Mouse (Mus musculus) heart, postnatal 0 days (tissue): ENCODE results near the gene Rybp. TPM values are rescaled to one million over a fixed set of nuclear protein-coding genes. Genes with fewer than 3 reads are reported as not detected.

Source experiments
- ATAC-seq: fragments of 200-750 bp; cut with Nextera tagmentation; 2 replicates; pipeline ENCODE4 v1.8.0; 2017; ENCODE audit warnings: low read depth, moderate number of reproducible peaks, moderate library complexity; ENCODE audit not compliant: insufficient read depth
- DNase-seq: peaks from one replicate; pipeline ENCODE4 v3.0.0-alpha.2; 2016; ENCODE audit warnings: low spot score
- H3K27ac ChIP-seq: fragments of 300-500 bp; sonication (generic); 2 replicates; pipeline ENCODE4 v1.5.1; 2014; ENCODE audit warnings: low read depth, mild to moderate bottlenecking
- H3K27me3 ChIP-seq: fragments of 300-500 bp; sonication (generic); 2 replicates; pipeline ENCODE4 v1.6.1; 2014; ENCODE audit warnings: low read length, mixed read lengths; ENCODE audit not compliant: control insufficient read depth, insufficient read depth
- H3K36me3 ChIP-seq: fragments of 300-500 bp; sonication (generic); replicated peaks from 2 replicates; pipeline ENCODE4 v1.6.1; 2014; ENCODE audit warnings: low read length, mixed read lengths; ENCODE audit not compliant: control insufficient read depth, insufficient read depth
- H3K4me1 ChIP-seq: fragments of 300-500 bp; sonication (generic); 2 replicates; pipeline ENCODE4 v1.6.1; 2014; ENCODE audit warnings: antibody characterized with exemption; ENCODE audit not compliant: control insufficient read depth, insufficient read depth
- H3K4me2 ChIP-seq: fragments of 300-500 bp; sonication (generic); 2 replicates; pipeline ENCODE4 v1.6.1; 2014; ENCODE audit warnings: low read depth, mild to moderate bottlenecking, low read length, moderate library complexity
- H3K4me3 ChIP-seq: fragments of 300-500 bp; sonication (generic); 2 replicates; pipeline ENCODE4 v1.5.1; 2014; ENCODE audit warnings: low read depth, low read length
- H3K9ac ChIP-seq: fragments of 300-500 bp; sonication (generic); replicated peaks from 2 replicates; pipeline ENCODE4 v1.6.1; 2014; ENCODE audit warnings: low read depth, low read length, mixed read lengths
- H3K9me3 ChIP-seq: fragments of 300-500 bp; sonication (generic); replicated peaks from 2 replicates; pipeline ENCODE4 v1.6.1; 2016; ENCODE audit warnings: low read length; ENCODE audit not compliant: control insufficient read depth
- CTCF ChIP-seq: IDR thresholded peaks from 2 replicates; pipeline ENCODE4 v1.5.1; 2016; ENCODE audit warnings: antibody characterized with exemption, control low read depth, low read depth
- EP300 ChIP-seq: IDR thresholded peaks from 2 replicates; pipeline ENCODE4 v1.6.1; 2016; ENCODE audit warnings: antibody characterized with exemption, low read depth
- WGBS: fragments of 180-500 bp; shearing (Covaris S2); extraction: QIAGEN DNeasy Blood & Tissue Kit; methylation state at CpG from one replicate; pipeline ENCODE4 v1.1.7; 2014; 5-methylcytosine and 5-hydroxymethylcytosine counted together
- polyA plus RNA-seq: library from polyadenylated mRNA; unstranded; fragments of >200 nt; fragmentation: Nextera tagmentation; extraction: Ambion mirVana; gene quantifications from 2 replicates; pipeline ENCODE4 v1.2.1, GENCODE M21; 2015
- total RNA-seq: library from RNA; depleted of rRNA; stranded (reverse); fragments of >200 nt; gene quantifications from 2 replicates; pipeline ENCODE4 v1.2.3, GENCODE M21; 2014; ENCODE audit warnings: low replicate concordance

Rybp gene
- total and polyA plus RNA-seq, 2 experiments from 2014 or later = 5.2 to 8.6 TPM

GRCm38 (mm10) chr6:100223932-100224331, 63.4 kb downstream of the Rybp start:
- Histone ChIP-seq H3K27me3 (no peaks in the 10 kb centered on the region), H3K9ac (no peak overlapping the region), H3K4me1 (peaks cover 12% of the 10 kb centered on the region), H3K27ac (no peak overlapping the region), H3K4me2 (no peak overlapping the region), H3K36me3 (no peaks in the 10 kb centered on the region), H3K9me3 (no peaks in the 10 kb centered on the region), H3K4me3 (no peak overlapping the region)
- ATAC-seq (no peak), DNase-seq (no peak)
- 93% methylated on average over 6 of the region's 6 CpGs for WGBS
- TF ChIP-seq EP300 (no peak), CTCF (no peak)

- no peaks in the 10 kb centered on the region for H3K27me3 ChIP-seq
- no peaks in the 10 kb centered on the region for H3K9me3 ChIP-seq
- no peak for ATAC-seq
- no peak for TF ChIP-seq EP300
- TF ChIP-seq CTCF = no peak
- H3K4me1 ChIP-seq = peaks cover 16% of the 10 kb centered on the region
- no peak for DNase-seq
- WGBS = 94% methylated on average over 10 of the region's 10 CpGs
- H3K36me3 ChIP-seq = no peaks in the 10 kb centered on the region
- no peak overlapping the region for H3K27ac ChIP-seq
- H3K4me3 ChIP-seq = no peak overlapping the region
- no peak overlapping the region for H3K4me2 ChIP-seq
- H3K9ac ChIP-seq = no peak overlapping the region
Observed at GRCm38 (mm10) chr6:100223435-100223834, 63.9 kb downstream of the Rybp start.

GRCm38 (mm10) chr6:100222927-100223326, 64.4 kb downstream of the Rybp start:
- ATAC-seq (no peak), DNase-seq (no peak)
- TF ChIP-seq EP300 = no peak
- Histone ChIP-seq H3K9me3 (no peaks in the 10 kb centered on the region), H3K36me3 (no peaks in the 10 kb centered on the region), H3K9ac (no peak overlapping the region), H3K4me1 (peaks cover 16% of the 10 kb centered on the region), H3K4me2 (no peak overlapping the region), H3K27ac (no peak overlapping the region), H3K27me3 (no peaks in the 10 kb centered on the region), H3K4me3 (no peak overlapping the region)
- 76% methylated on average over 5 of the region's 5 CpGs for WGBS

GRCm38 (mm10) chr6:100221803-100222202, 65.5 kb downstream of the Rybp start:
- H3K36me3 ChIP-seq = no peaks in the 10 kb centered on the region
- H3K27ac ChIP-seq = no peak overlapping the region
- DNase-seq (no peak), ATAC-seq (no peak)
- no peak overlapping the region for H3K9ac ChIP-seq
- WGBS = 25% methylated on average over 4 of the region's 4 CpGs
- H3K9me3 ChIP-seq = no peaks in the 10 kb centered on the region
- H3K4me1 ChIP-seq = peaks cover 16% of the 10 kb centered on the region
- H3K27me3 ChIP-seq = no peaks in the 10 kb centered on the region
- no peak overlapping the region for H3K4me3 ChIP-seq
- TF ChIP-seq EP300 (no peak), CTCF (no peak)
- H3K4me2 ChIP-seq = no peak overlapping the region

GRCm38 (mm10) chr6:100220917-100221560, 66.2 kb downstream of the Rybp start:
- H3K27ac ChIP-seq = no peak overlapping the region
- ATAC-seq (no peak), DNase-seq (no peak)
- H3K27me3 ChIP-seq = no peaks in the 10 kb centered on the region
- H3K9me3 ChIP-seq = no peaks in the 10 kb centered on the region
- 66% methylated on average over 14 of the region's 14 CpGs for WGBS
- no peak overlapping the region for H3K4me3 ChIP-seq
- H3K4me1 ChIP-seq = peaks cover 16% of the 10 kb centered on the region
- H3K36me3 ChIP-seq = no peaks in the 10 kb centered on the region
- TF ChIP-seq EP300 (no peak), CTCF (no peak)
- no peak overlapping the region for H3K4me2 ChIP-seq
- H3K9ac ChIP-seq = no peak overlapping the region

- Histone ChIP-seq H3K27ac (no peak overlapping the region), H3K27me3 (no peaks in the 10 kb centered on the region), H3K36me3 (no peaks in the 10 kb centered on the region), H3K4me1 (peaks cover 26% of the 10 kb centered on the region), H3K4me2 (no peak overlapping the region), H3K4me3 (no peak overlapping the region), H3K9ac (no peak overlapping the region), H3K9me3 (no peaks in the 10 kb centered on the region)
- 69% methylated on average over 3 of the region's 3 CpGs for WGBS
- TF ChIP-seq CTCF (no peak), EP300 (no peak)
- ATAC-seq (no peak), DNase-seq (no peak)
Observed at GRCm38 (mm10) chr6:100219971-100220370, 67.3 kb downstream of the Rybp start.
